Mouse (Mus musculus) urinary bladder, postnatal 36 days (tissue): ENCODE measurements at regions not wholly inside any gene's neighbourhood (a gene's known extent, or its start where the extent isn't known, plus 50 kb on each side); places are given as distances from the start of the nearest gene placed in this dataset.

Source experiments
- DNase-seq, 2 experiments: peaks; one replicate each; pipeline ENCODE4 v3.0.0; 2022; ENCODE audit warnings: low spot score in 2 of 2, mixed read lengths in 1 of 2

- no peak for DNase-seq
These were observed 59.2 kb downstream of the Marcks start for GRCm38 (mm10) chr10:37079535-37079934.

DNA sequence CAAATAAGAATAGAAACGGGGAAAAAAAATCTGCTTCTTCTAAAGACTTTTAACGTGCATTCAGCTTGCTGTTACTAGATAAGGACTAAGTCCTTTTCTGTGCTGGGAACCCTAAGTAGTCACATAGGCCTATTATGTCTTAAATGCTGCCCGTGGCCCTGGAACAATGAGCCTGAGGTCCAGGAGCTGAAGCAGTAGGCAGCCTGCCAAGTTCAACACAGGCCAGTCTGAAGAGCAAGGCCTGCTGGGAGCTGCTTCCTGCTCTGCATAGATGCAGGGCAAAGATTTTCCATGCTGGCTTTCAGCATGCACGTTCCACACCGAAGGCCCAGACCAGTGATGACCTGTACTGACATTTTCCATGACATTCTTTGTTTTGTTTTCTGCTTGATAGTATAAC lies 60.3 kb downstream of the Marcks start:
- DNase-seq: peak; percentile 52 to 79

GRCm38 (mm10) chr10:37077741-37078140 lies 61.0 kb downstream of the Marcks start:
- DNase-seq: no peak

DNA sequence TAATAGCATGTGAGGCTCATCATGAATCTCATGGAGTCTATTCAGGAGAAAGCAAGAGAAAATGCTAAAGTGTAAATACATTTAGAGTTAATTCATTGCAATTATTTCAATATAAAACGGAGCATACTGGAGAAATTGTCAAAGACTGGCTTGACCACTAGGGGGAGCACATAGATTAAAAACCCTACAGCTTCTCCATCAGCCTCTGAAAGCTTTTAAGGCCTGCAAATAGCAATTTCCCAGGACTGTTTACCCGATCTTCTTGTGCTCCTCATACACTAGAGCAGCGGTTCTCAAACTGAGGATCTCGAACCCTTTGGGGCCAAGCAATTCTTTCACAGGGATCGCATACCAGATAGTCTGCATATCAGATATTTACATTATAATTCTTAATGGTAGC lies 65.9 kb downstream of the Marcks start:
- peak; percentile 21 to 22 for DNase-seq

- no peak for DNase-seq
These were observed 66.7 kb downstream of the Marcks start for GRCm38 (mm10) chr10:37072061-37072460.

GRCm38 (mm10) chr10:37071420-37071819 lies 67.3 kb downstream of the Marcks start:
- DNase-seq: no peak
